Mouse (Mus musculus): ENCODE data around the gene Socs4.

The Socs4 gene

DNA sequence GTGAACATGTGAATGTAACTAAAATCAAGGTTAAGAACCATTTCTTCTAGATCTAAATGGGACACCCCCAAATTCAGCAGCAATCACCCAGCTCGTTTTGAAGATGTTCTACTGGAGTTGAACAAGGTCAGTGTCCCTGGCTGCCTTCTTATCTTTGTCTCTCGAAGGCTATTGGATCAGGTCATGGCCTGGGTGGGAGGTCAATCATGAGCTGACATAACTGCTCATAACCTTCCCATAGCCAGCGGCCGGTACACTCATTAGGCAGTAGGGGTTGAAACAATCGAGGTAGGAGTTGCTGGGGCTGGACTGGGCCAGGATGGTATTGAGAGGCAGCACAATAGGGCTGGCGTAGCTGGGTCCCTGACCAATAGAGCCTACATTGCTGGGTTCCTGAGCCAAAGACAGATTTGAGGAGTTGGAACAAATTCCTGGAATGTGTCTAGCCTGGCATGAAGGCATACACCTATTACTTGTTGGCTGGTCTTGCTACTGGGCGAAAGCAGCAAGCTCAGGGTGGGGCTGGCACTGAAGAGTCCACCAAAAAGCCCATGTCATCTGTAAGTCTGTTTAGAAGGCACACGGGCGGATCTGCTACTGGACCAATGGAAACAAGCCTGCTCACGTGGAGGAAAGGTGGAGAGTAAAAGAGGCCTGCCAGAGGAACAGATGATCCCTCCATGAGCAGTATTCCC is 63.6 kb downstream of the Socs4 start:
- no peak for DNase-seq (ENCODE audit: low read depth, low spot score)

- no peak for DNase-seq (ENCODE audit: low read depth, low spot score)
Measured at GRCm38 (mm10) chr14:47341811-47342291, 65.1 kb downstream of the Socs4 start.
